Mouse (Mus musculus) embryonic fibroblast, embryonic 13.5 days (primary cell): ENCODE data around the gene Gm20388.
"Not testable (repeated sequence)": the region's sequence is repeated elsewhere in the genome, so short reads cannot be mapped to it uniquely, and the experiment has no call there.

Experiments used
- CTCF ChIP-seq: IDR thresholded peaks from 2 replicates; pipeline ENCODE4 v1.5.1; 2011; ENCODE audit warnings: mild to moderate bottlenecking, control low read depth, low read length, moderate library complexity, borderline replicate concordance; ENCODE audit not compliant: insufficient read depth
- POLR2A ChIP-seq: IDR thresholded peaks from 2 replicates; pipeline ENCODE4 v1.6.1; 2011; ENCODE audit warnings: low read depth, mild to moderate bottlenecking, control low read depth, low read length, moderate library complexity

DNA sequence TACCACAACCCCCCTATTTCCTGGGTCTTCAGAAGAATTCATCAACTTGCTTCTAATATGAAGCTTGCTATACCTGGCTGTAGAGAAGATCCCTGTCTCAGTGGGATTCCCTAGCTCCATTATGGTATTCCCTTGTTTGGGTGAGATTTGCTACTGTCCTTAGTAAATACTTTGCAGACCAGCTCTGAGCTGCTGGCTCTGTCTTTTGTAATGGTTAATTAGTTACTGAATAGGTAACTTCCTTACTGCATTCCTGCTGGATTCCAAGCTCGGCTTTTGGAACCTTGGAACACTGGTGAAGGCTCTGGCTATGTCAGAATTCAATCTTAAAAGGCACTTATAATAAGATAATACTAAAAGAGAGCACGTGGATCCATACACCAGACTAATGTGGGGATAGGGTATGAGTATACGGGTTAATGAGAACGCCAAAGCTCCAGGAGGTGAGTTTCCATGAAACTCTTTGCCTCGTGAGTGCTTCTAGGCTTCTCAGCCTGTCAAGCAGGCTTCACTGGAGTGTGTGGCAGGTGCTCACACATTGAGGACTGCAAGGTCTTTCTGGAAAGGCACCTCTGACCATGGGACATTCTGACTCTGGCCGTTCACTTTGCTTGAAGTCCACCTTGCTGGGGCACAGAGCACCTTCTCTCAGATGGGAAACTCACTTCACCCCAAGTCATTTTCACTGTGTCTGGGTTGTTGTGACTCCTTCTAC is 893.2 kb downstream of the Gm20388 start:
- TF ChIP-seq CTCF, POLR2A: not testable (repeated sequence)
